Mouse (Mus musculus) neutrophil, adult 59 days (primary cell): Measurements from ENCODE around the gene Gm47429. TPM values are rescaled to one million over a fixed set of nuclear protein-coding genes. Genes with fewer than 3 reads are reported as not detected.

ENCODE experiments used
- total RNA-seq, 2 experiments: library from RNA; stranded (reverse); gene quantifications; 1 replicate in 1 of 2; 2 replicates in 1 of 2; pipeline ENCODE4 v1.2.4; 2023

Gm47429 gene
- total RNA-seq = not detected

GRCm38 (mm10) chr13:50443812-50444211, at the start of gene Gm47429:
TSS of gene Gm47429 (minus strand) at chr13:50443912.

DNA sequence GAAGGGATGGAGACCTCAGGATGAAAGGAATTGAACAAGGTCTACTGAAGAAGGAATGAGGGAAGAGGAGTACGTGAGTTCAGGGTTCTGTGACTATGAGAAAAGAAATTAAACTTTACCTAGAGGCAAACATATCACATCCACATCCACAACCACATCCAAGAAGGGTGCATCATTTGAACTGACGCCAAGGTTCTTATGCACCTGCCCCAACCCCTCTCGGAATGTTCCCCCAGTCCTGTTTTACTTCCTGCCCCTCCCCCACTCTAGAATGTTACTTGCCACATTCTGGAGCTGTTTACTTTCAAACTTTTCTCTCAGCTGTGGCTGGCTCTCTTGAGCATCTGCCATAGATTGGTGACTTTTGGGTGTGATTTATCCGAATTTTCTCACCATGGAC, 23.3 kb upstream of the Gm47429 start, which contains the start of gene Nutm2:
Gene Nutm2, plus strand, starts transcription at position 301 of the 400 bp plus-strand sequence.

DNA sequence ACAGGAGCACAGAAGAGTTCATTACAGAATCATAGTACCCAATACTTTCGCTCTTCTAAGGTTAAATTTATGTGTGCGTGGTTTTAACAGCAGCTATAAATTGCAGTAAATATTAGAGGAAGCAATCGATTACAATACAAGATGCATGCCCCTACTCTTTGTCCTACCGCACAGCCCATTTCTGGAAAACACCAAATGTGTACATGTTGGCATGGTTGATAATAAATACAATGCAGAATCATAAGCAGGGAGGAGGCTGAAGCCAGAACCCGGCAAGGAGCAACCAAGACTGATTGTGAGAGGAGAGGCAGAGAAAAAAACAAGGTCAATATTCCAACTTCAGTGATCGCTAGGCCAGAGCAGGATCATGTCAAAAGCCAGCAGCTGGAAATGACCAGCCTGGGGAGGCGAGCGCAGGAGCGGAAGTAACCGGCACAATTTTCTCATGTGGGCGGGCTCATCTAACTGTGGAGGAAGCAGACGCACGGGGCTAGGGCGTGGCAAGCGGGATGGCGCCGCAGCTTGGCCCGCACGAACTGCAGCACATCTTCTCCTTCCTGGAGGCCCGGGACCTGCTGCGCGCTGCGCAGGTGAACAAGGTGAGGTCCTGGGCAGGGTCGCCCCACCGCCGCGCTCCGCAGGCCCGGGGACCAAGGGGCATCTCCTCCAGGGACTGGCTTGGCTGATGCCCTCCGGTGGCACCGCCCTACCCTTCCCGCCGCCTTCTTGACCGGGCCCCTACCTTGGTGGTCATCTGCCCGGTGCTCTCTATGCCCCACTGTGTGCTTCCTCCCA, 26.1 kb downstream of the Gm47429 start, which contains the start of gene Fbxw17:
Gene Fbxw17, plus strand, starts transcription at position 476 of the 795 bp plus-strand sequence.

Other genes with a start within 250 kb of the Gm47429 start
- gene Gm906, start 193.6 kb downstream of the Gm47429 start, total RNA-seq = not detected
- 1 to 10 TPM; 9.0 to 9.2 TPM for gene Fbxw17, start 26.0 kb downstream of the Gm47429 start, total RNA-seq
- gene Nutm2, start 23.4 kb upstream of the Gm47429 start, total RNA-seq = not detected
- not detected for gene Gm904, start 199.3 kb upstream of the Gm47429 start, total RNA-seq